Mouse (Mus musculus) olfactory bulb, adult 2 months (tissue): ENCODE results near the gene Stip1.

Source experiments
- CTCF ChIP-seq: fragments of 200-500 bp; IDR thresholded peaks from 2 replicates; pipeline ENCODE4 v1.5.1; 2012; ENCODE audit warnings: low read depth, mild to moderate bottlenecking, low read length, moderate library complexity; ENCODE audit not compliant: insufficient read depth
- POLR2A ChIP-seq: fragments of 200-500 bp; IDR thresholded peaks from 2 replicates; pipeline ENCODE4 v1.6.1; 2012; ENCODE audit warnings: mild to moderate bottlenecking, low read depth, low read length, moderate library complexity; ENCODE audit not compliant: insufficient read depth

- no peak for TF ChIP-seq POLR2A
- TF ChIP-seq CTCF, result no peak
These were observed 49.1 kb downstream of the Stip1 start for GRCm38 (mm10) chr19:6990712-6991111.
